Mouse (Mus musculus) hindbrain, embryonic 14.5 days (tissue): ENCODE data around the gene Fnbp1l. TPM values are rescaled to one million over a fixed set of nuclear protein-coding genes. Genes with fewer than 3 reads are reported as not detected.

Experiments
- ATAC-seq: fragments of 200-750 bp; cut with Nextera tagmentation; 2 replicates; pipeline ENCODE4 v1.8.0; 2017; ENCODE audit warnings: moderate number of reproducible peaks, mild to moderate bottlenecking, moderate TSS enrichment, moderate library complexity; ENCODE audit not compliant: low FRiP score
- DNase-seq: peaks from one replicate; pipeline ENCODE4 v3.0.0-alpha.2; 2015; ENCODE audit warnings: low spot score
- H3K27ac ChIP-seq: fragments of 300-500 bp; sonication (generic); 2 replicates; pipeline ENCODE4 v1.5.1; 2014; ENCODE audit warnings: mild to moderate bottlenecking, moderate library complexity
- H3K27me3 ChIP-seq: fragments of 300-500 bp; sonication (generic); 2 replicates; pipeline ENCODE4 v1.6.1; 2014; ENCODE audit warnings: mild to moderate bottlenecking, low read length, mixed read lengths; ENCODE audit not compliant: control insufficient read depth, insufficient read depth
- H3K36me3 ChIP-seq: fragments of 300-500 bp; sonication (generic); replicated peaks from 2 replicates; pipeline ENCODE4 v1.6.1; 2014; ENCODE audit not compliant: control insufficient read depth, insufficient read depth
- H3K4me1 ChIP-seq: fragments of 300-500 bp; sonication (generic); replicated peaks from 2 replicates; pipeline ENCODE4 v1.6.1; 2014; ENCODE audit warnings: antibody characterized with exemption, low read length, mixed read lengths; ENCODE audit not compliant: control insufficient read depth, insufficient read depth
- H3K4me2 ChIP-seq: fragments of 300-500 bp; sonication (generic); replicated peaks from 2 replicates; pipeline ENCODE4 v1.6.1; 2014; ENCODE audit warnings: mild to moderate bottlenecking, moderate library complexity
- H3K4me3 ChIP-seq: fragments of 300-500 bp; sonication (generic); replicated peaks from 2 replicates; pipeline ENCODE4 v1.5.1; 2014; ENCODE audit warnings: mild to moderate bottlenecking, low read length
- H3K9ac ChIP-seq: fragments of 300-500 bp; sonication (generic); 2 replicates; pipeline ENCODE4 v1.6.1; 2014
- H3K9me3 ChIP-seq: fragments of 300-500 bp; sonication (generic); 2 replicates; pipeline ENCODE4 v1.6.1; 2016; ENCODE audit warnings: low read length; ENCODE audit not compliant: control insufficient read depth
- WGBS: fragments of 180-500 bp; shearing (Covaris S2); extraction: QIAGEN DNeasy Blood & Tissue Kit; methylation state at CpG from one replicate; pipeline ENCODE4 v1.1.7; 2014; 5-methylcytosine and 5-hydroxymethylcytosine counted together
- microRNA-seq: library from miRNA; unstranded; fragments of <30 nt; microRNA quantifications from one replicate; pipeline ENCODE4, GENCODE M21; 2016
- polyA plus RNA-seq: library from polyadenylated mRNA; unstranded; fragments of >200 nt; fragmentation: Nextera tagmentation; extraction: Ambion mirVana; gene quantifications from 2 replicates; pipeline ENCODE4 v1.2.1, GENCODE M21; 2014

Gene Fnbp1l
- polyA plus RNA-seq, 1 experiment from 2014 or later: 209 TPM

DNA sequence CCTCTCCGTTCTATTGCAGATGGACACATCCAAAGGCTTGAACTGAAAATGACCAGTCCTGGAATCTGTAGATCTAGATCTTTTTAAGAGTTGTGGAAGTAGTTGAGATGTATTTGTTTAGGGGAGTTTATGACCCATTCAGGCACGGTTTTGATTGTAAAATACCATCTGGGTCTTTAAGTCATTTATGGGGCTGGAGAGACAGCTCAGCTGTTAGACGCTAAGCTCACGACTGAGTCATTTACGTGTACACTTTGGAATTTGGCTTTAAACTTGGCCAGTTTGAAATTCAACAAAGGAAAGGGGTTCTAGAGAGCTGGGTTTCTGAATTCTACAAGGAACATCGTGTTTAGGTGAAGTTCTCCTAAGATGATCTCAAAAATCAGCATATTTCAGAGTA is 124.8 kb downstream of the Fnbp1l start:
- H3K9me3 ChIP-seq: no peaks in the 10 kb centered on the region
- ATAC-seq: no peak
- peaks cover 10% of the 10 kb centered on the region for H3K4me1 ChIP-seq
- no peak for DNase-seq
- no peak overlapping the region for H3K4me2 ChIP-seq
- H3K27ac ChIP-seq: no peak overlapping the region
- 96% methylated on average over 6 of the region's 6 CpGs for WGBS
- H3K9ac ChIP-seq: no peak overlapping the region
- no peak overlapping the region for H3K4me3 ChIP-seq
- no peaks in the 10 kb centered on the region for H3K27me3 ChIP-seq
- no peaks in the 10 kb centered on the region for H3K36me3 ChIP-seq

DNA sequence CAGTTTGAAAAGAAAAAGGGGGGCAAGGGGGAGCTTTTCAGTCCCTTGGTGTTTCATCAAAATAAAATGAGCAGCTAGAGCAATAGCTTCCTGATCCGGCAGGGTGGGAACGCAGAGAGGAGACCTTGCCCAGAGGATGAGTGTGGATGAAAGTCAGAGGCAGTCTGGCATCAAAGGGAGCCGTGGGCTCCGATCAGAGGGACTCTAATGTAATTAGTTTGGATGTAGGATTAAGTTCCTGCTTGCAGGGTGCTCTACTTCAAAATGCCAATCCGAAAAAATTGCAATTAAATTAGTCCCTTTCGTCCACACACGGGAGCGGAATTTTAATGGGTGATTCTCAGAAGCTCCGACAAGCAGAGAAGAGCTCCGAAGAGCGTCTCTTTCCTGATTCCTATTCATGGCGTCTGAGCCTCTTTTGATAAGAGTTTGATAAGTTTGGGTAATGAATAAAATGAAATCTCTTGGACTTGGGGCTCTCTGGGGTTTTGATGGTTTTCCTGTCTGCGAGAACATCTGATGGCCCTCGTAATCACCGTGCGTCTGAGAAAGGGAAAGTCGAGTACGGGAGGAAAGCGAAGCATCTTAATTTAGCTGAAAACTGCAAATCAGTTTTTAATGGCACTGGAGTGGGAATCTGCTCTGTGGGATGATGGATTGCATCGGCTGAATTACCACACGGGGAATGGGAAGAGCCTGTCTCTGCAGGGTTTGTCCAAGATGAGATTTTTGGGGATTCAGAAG is 126.5 kb downstream of the Fnbp1l start:
- H3K9ac ChIP-seq: no peak overlapping the region
- 53% methylated on average over 21 of the region's 21 CpGs for WGBS
- no peak overlapping the region for H3K4me3 ChIP-seq
- no peaks in the 10 kb centered on the region for H3K36me3 ChIP-seq
- H3K27me3 ChIP-seq: no peaks in the 10 kb centered on the region
- H3K27ac ChIP-seq: no peak overlapping the region
- peak overlapping the region; percentile 34 for H3K4me2 ChIP-seq
- H3K9me3 ChIP-seq: no peaks in the 10 kb centered on the region
- ATAC-seq (peak; percentile 26; the same call in 1 of the 2 replicates), DNase-seq (no peak)
- peaks cover 10% of the 10 kb centered on the region for H3K4me1 ChIP-seq

- no peak for ATAC-seq
- no peaks in the 10 kb centered on the region for H3K9me3 ChIP-seq
- H3K9ac ChIP-seq: no peak overlapping the region
- no peak overlapping the region for H3K4me2 ChIP-seq
- no peaks in the 10 kb centered on the region for H3K27me3 ChIP-seq
- H3K4me1 ChIP-seq: peaks cover 10% of the 10 kb centered on the region
- H3K27ac ChIP-seq: no peak overlapping the region
- DNase-seq: no peak
- H3K4me3 ChIP-seq: no peak overlapping the region
- 83% methylated on average over 3 of the region's 3 CpGs for WGBS
- no peaks in the 10 kb centered on the region for H3K36me3 ChIP-seq
These were observed 127.5 kb downstream of the Fnbp1l start for GRCm38 (mm10) chr3:122492006-122492405.

DNA sequence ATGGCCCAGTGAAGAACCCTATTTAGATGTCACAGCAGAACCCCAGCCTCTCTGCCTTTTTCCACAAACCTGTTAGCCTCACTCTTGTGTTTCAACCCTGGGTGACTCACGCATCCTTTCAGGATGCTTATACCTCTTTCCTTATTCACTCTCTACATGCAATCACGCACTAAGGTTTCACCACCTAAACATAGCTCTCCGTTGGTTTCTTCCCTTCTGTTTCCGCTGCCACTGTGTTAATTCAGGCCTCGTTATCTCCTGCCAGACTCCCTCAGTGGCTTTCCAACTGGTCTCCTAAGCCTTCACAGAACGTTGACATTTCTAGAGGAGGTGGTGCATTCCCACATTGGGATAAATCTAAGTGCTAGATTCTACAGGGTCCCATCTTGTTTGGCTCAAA is 128.9 kb downstream of the Fnbp1l start:
- 89% methylated on average over 6 of the region's 6 CpGs for WGBS
- Histone ChIP-seq H3K27ac (no peak overlapping the region), H3K27me3 (no peaks in the 10 kb centered on the region), H3K4me1 (peaks cover 10% of the 10 kb centered on the region), H3K4me3 (no peak overlapping the region), H3K36me3 (no peaks in the 10 kb centered on the region), H3K9ac (no peak overlapping the region), H3K4me2 (no peak overlapping the region), H3K9me3 (no peaks in the 10 kb centered on the region)
- no peak for ATAC-seq
- DNase-seq: no peak

Small RNA genes lying within 50 kb of the gene (microRNA-seq; reads per million reads assigned to microRNA genes)
- gene Mir7657: not detected

Other genes starting within 250 kb of the Fnbp1l start
- gene Pde5a, start 109.2 kb upstream of the Fnbp1l start, polyA plus RNA-seq: 2.6 and 3.0 TPM in 2 replicates